Mouse (Mus musculus) kidney, adult 9 months (tissue): ENCODE results near the gene Fgfr2.

Source experiments
- DNase-seq: peaks from one replicate; pipeline ENCODE4 v3.0.0; 2022

The Fgfr2 gene

GRCm38 (mm10) chr7:132711579-132711978 lies 411.6 kb downstream of the Fgfr2 start:
- no peak for DNase-seq

GRCm38 (mm10) chr7:132705130-132705529 lies 418.0 kb downstream of the Fgfr2 start:
- peak; percentile 45 for DNase-seq

DNA sequence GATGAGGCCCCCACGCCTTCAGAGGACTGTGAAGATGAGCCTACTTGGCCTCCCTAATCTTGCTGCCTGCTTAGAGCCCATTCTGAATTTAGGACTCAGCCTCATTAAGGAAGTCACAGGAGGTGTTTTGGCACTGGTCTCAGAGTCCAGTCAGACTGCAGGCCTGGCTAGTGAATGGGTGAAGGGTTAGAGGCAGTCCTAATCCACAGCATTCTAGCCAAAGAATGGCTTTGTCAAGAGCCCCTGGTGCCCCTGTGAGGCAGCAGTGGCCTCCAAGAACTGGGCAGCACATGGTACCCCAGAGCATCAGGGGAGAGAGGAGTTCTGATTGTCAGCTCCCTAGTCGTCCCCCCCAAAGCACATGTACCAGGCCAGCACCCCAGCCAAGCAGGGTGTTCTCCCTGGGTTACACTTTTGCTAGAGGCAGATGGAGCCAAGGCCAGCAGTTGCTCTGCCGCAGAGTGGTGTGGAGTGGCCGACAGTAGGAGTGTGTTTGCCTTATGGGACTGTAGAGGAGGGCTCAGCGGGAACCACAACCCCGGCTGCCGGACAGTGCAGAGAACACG lies 418.8 kb downstream of the Fgfr2 start:
- no peak for DNase-seq

- DNase-seq, result no peak
These were observed 419.4 kb downstream of the Fgfr2 start for GRCm38 (mm10) chr7:132703515-132704309.

- DNase-seq, result no peak
These were observed 420.6 kb downstream of the Fgfr2 start for GRCm38 (mm10) chr7:132702492-132703070.

- no peak for DNase-seq
These were observed 421.1 kb downstream of the Fgfr2 start for GRCm38 (mm10) chr7:132702024-132702423.

- no peak for DNase-seq
These were observed 421.7 kb downstream of the Fgfr2 start for GRCm38 (mm10) chr7:132701412-132701811.

- no peak for DNase-seq
These were observed 423.0 kb downstream of the Fgfr2 start for GRCm38 (mm10) chr7:132700107-132700506.

- no peak for DNase-seq
These were observed 423.5 kb downstream of the Fgfr2 start for GRCm38 (mm10) chr7:132699639-132700038.

- no peak for DNase-seq
These were observed 424.0 kb downstream of the Fgfr2 start for GRCm38 (mm10) chr7:132699165-132699564.

DNA sequence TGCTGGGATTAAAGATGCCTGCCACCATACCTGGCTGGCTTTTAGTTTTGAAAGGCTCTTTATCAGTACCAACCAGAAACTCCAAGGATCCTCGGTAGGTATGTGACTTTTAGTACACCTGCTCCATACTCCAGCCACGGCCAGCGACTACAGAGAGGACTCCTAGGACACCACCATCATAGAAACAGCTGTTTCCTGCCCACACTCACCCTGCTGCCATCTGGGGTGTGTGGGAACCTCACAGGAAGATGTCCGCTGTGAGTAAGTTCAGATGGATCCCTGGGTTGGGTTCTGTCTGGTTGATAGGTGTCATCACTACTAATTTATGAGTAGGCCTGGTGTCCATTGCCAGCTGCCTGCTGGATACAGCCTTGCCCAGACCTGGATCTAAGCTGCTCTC lies 424.4 kb downstream of the Fgfr2 start:
- DNase-seq, result no peak

GRCm38 (mm10) chr7:132697258-132697796 lies 425.8 kb downstream of the Fgfr2 start:
- DNase-seq, result no peak

- peak; percentile 77 for DNase-seq
These were observed 429.6 kb downstream of the Fgfr2 start for GRCm38 (mm10) chr7:132693561-132693960.

- DNase-seq, result peak; percentile 70
These were observed 430.4 kb downstream of the Fgfr2 start for GRCm38 (mm10) chr7:132692719-132693118.

- DNase-seq, result no peak
These were observed 432.3 kb downstream of the Fgfr2 start for GRCm38 (mm10) chr7:132690716-132691472.

GRCm38 (mm10) chr7:132689722-132690121 lies 433.4 kb downstream of the Fgfr2 start:
- no peak for DNase-seq

GRCm38 (mm10) chr7:132688721-132689120 lies 434.4 kb downstream of the Fgfr2 start:
- DNase-seq, result no peak

- DNase-seq, result peak; percentile 44
These were observed 435.3 kb downstream of the Fgfr2 start for GRCm38 (mm10) chr7:132687897-132688296.

DNA sequence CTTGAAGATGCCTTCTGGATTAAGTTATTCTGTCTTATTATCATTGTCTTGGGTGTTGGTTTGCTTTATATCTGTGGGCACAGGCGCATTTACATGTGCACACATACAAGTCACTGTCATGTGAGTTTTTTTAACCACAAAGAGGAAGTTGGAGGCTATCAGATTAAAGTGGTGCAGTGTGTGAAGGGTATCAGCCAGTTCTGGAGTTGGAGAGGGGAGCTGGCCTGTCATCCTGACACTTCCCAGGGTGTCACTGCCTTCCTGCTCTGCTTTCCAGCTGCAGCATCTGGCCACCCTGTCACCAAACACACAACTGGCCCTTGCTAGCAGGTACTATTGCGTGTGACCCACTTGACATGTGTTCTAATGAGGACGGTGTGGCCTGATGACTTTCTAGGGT lies 436.6 kb downstream of the Fgfr2 start:
- no peak for DNase-seq

- no peak for DNase-seq
These were observed 439.2 kb downstream of the Fgfr2 start for GRCm38 (mm10) chr7:132683923-132684322.

DNA sequence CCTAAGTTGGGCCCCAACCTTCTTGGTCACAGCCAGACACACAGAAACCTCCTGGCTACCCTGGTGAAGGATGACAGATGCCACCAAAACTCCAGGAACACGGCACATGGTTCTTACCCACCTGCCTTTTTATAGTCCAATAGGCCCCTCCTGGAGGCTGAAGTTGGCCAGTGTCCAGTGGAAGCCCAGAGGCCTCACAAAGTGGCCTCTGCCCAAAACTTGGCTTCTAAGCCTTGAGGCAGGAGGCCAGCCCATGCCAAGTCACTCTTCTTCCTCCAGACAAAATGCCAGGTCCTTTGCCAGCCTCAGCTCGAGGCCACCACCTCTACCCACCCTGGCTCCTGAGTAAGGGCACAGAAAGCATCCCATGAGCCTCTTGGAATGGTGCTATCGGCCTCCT lies 440.2 kb downstream of the Fgfr2 start:
- no peak for DNase-seq

- DNase-seq, result no peak
These were observed 440.8 kb downstream of the Fgfr2 start for GRCm38 (mm10) chr7:132682336-132682735.

DNA sequence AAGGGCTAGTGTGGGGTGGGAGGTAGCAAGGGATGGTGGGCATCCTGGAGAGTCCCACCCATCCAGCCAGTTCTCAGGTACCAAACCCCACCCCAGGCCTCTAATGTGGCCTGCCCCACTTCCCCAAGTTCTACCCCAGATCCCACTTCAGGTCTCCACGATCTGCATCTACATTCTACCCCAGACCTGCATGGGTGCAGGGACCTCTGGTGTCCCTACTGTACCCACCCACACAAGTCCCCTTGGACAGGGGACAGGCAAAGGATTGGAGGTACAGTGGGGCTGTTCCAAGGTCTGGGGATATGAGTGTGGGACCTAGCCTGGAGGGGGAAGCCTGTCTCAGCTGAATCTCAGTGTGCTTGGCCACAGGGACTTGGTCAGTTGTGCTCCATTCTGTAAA lies 441.3 kb downstream of the Fgfr2 start:
- no peak for DNase-seq
